Mouse (Mus musculus) hindbrain, embryonic 16.5 days (tissue): Measurements from ENCODE around the gene Rhoh. TPM values are rescaled to one million over a fixed set of nuclear protein-coding genes. Genes with fewer than 3 reads are reported as not detected.

ENCODE experiments used
- ATAC-seq: fragments of 200-750 bp; cut with Nextera tagmentation; 2 replicates; pipeline ENCODE4 v1.8.0; 2017; ENCODE audit warnings: moderate TSS enrichment, moderate library complexity
- H3K27ac ChIP-seq: fragments of 300-500 bp; sonication (generic); 2 replicates; pipeline ENCODE4 v1.5.1; 2014; ENCODE audit warnings: low read depth, mild to moderate bottlenecking, control low read depth, low read length, moderate library complexity
- H3K27me3 ChIP-seq: fragments of 300-500 bp; sonication (generic); replicated peaks from 2 replicates; pipeline ENCODE4 v1.6.1; 2014; ENCODE audit warnings: low read length; ENCODE audit not compliant: control insufficient read depth, insufficient read depth
- H3K36me3 ChIP-seq: fragments of 300-500 bp; sonication (generic); 2 replicates; pipeline ENCODE4 v1.6.1; 2014; ENCODE audit warnings: mild to moderate bottlenecking, low read length, moderate library complexity, mixed read lengths; ENCODE audit not compliant: control insufficient read depth, insufficient read depth
- H3K4me1 ChIP-seq: fragments of 300-500 bp; sonication (generic); 2 replicates; pipeline ENCODE4 v1.6.1; 2014; ENCODE audit warnings: low read depth, low read length; ENCODE audit not compliant: control insufficient read depth, insufficient read depth
- H3K4me2 ChIP-seq: fragments of 300-500 bp; sonication (generic); 2 replicates; pipeline ENCODE4 v1.6.1; 2014; ENCODE audit warnings: mild to moderate bottlenecking, low read length, control low read depth, moderate library complexity
- H3K4me3 ChIP-seq: fragments of 300-500 bp; sonication (generic); 2 replicates; pipeline ENCODE4 v1.5.1; 2014; ENCODE audit warnings: mild to moderate bottlenecking, low read length, control low read depth, moderate library complexity
- H3K9ac ChIP-seq: fragments of 300-500 bp; sonication (generic); 2 replicates; pipeline ENCODE4 v1.6.1; 2014; ENCODE audit warnings: low read depth, mild to moderate bottlenecking, control low read depth, low read length, moderate library complexity
- H3K9me3 ChIP-seq: fragments of 300-500 bp; sonication (generic); 2 replicates; pipeline ENCODE4 v1.6.1; 2014; ENCODE audit warnings: mild to moderate bottlenecking, low read length, moderate library complexity; ENCODE audit not compliant: control insufficient read depth
- WGBS: fragments of 180-500 bp; shearing (Covaris S2); extraction: QIAGEN DNeasy Blood & Tissue Kit; methylation state at CpG from one replicate; pipeline ENCODE4 v1.1.7; 2014; 5-methylcytosine and 5-hydroxymethylcytosine counted together
- polyA plus RNA-seq: library from polyadenylated mRNA; unstranded; fragments of >200 nt; fragmentation: Nextera tagmentation; extraction: Ambion mirVana; gene quantifications from 2 replicates; pipeline ENCODE4 v1.2.1, GENCODE M21; 2015

Rhoh gene
- polyA plus RNA-seq, 1 experiment from 2014 or later, result 0.80 TPM

- Histone ChIP-seq H3K27me3 (no peaks in the 10 kb centered on the region), H3K27ac (no peak overlapping the region), H3K4me1 (no peaks in the 10 kb centered on the region), H3K9ac (no peak overlapping the region), H3K4me2 (no peak overlapping the region), H3K4me3 (no peak overlapping the region), H3K9me3 (no peaks in the 10 kb centered on the region), H3K36me3 (peaks cover 7% of the 10 kb centered on the region; the same call in 1 of the 2 replicates)
- no peak for ATAC-seq
- WGBS, result 91% methylated on average over 8 of the region's 8 CpGs
Measured at GRCm38 (mm10) chr5:65833766-65834498, 27.1 kb upstream of the Rhoh start.

GRCm38 (mm10) chr5:65838053-65838452, 23.0 kb upstream of the Rhoh start:
- no peak overlapping the region for H3K27ac ChIP-seq
- no peak overlapping the region for H3K4me3 ChIP-seq
- H3K9me3 ChIP-seq, result no peaks in the 10 kb centered on the region
- no peak overlapping the region for H3K9ac ChIP-seq
- 75% methylated on average over 6 of the region's 6 CpGs for WGBS
- H3K4me2 ChIP-seq, result no peak overlapping the region
- H3K27me3 ChIP-seq, result no peaks in the 10 kb centered on the region
- H3K36me3 ChIP-seq, result 0 out of 2 replicates have a peak, but pooled peaks cover 3% of the 10 kb centered on the region
- ATAC-seq, result no peak
- H3K4me1 ChIP-seq, result no peaks in the 10 kb centered on the region

GRCm38 (mm10) chr5:65842947-65843346, 18.1 kb upstream of the Rhoh start:
- no peaks in the 10 kb centered on the region for H3K27me3 ChIP-seq
- no peak overlapping the region for H3K4me2 ChIP-seq
- no peaks in the 10 kb centered on the region for H3K9me3 ChIP-seq
- no peak overlapping the region for H3K27ac ChIP-seq
- no peaks in the 10 kb centered on the region for H3K36me3 ChIP-seq
- no peaks in the 10 kb centered on the region for H3K4me1 ChIP-seq
- ATAC-seq, result no peak
- 92% methylated on average over 7 of the region's 7 CpGs for WGBS
- H3K4me3 ChIP-seq, result no peak overlapping the region
- H3K9ac ChIP-seq, result no peak overlapping the region

GRCm38 (mm10) chr5:65846534-65846933, 14.5 kb upstream of the Rhoh start:
- 84% methylated on average over 8 of the region's 8 CpGs for WGBS
- no peaks in the 10 kb centered on the region for H3K9me3 ChIP-seq
- no peak overlapping the region for H3K4me3 ChIP-seq
- no peak overlapping the region for H3K9ac ChIP-seq
- no peaks in the 10 kb centered on the region for H3K4me1 ChIP-seq
- no peak for ATAC-seq
- no peaks in the 10 kb centered on the region for H3K27me3 ChIP-seq
- H3K36me3 ChIP-seq, result no peaks in the 10 kb centered on the region
- H3K27ac ChIP-seq, result no peak overlapping the region
- H3K4me2 ChIP-seq, result no peak overlapping the region

- Histone ChIP-seq H3K27ac (no peak overlapping the region), H3K4me3 (no peak overlapping the region), H3K9ac (no peak overlapping the region), H3K27me3 (no peaks in the 10 kb centered on the region), H3K4me1 (no peaks in the 10 kb centered on the region), H3K9me3 (no peaks in the 10 kb centered on the region), H3K4me2 (no peak overlapping the region), H3K36me3 (no peaks in the 10 kb centered on the region)
- WGBS, result 73% methylated on average over 3 of the region's 3 CpGs
- no peak for ATAC-seq
Measured at GRCm38 (mm10) chr5:65846958-65847357, 14.1 kb upstream of the Rhoh start.

- WGBS, result 89% methylated on average over 7 of the region's 7 CpGs
- Histone ChIP-seq H3K9me3 (no peaks in the 10 kb centered on the region), H3K4me2 (no peak overlapping the region), H3K27me3 (no peaks in the 10 kb centered on the region), H3K4me1 (no peaks in the 10 kb centered on the region), H3K27ac (no peak overlapping the region), H3K4me3 (no peak overlapping the region), H3K9ac (no peak overlapping the region), H3K36me3 (no peaks in the 10 kb centered on the region)
- ATAC-seq, result no peak
Measured at GRCm38 (mm10) chr5:65847656-65848055, 13.4 kb upstream of the Rhoh start.

- Histone ChIP-seq H3K4me3 (no peak overlapping the region), H3K4me2 (no peak overlapping the region), H3K4me1 (no peaks in the 10 kb centered on the region), H3K9ac (no peak overlapping the region), H3K36me3 (no peaks in the 10 kb centered on the region), H3K9me3 (no peaks in the 10 kb centered on the region), H3K27me3 (no peaks in the 10 kb centered on the region), H3K27ac (no peak overlapping the region)
- ATAC-seq, result no peak
- WGBS, result 66% methylated on average over 11 of the region's 11 CpGs
Measured at GRCm38 (mm10) chr5:65850765-65851164, 10.2 kb upstream of the Rhoh start.

GRCm38 (mm10) chr5:65854786-65855191, 6.2 kb upstream of the Rhoh start:
- Histone ChIP-seq H3K4me2 (no peak overlapping the region), H3K9ac (no peak overlapping the region), H3K27me3 (no peaks in the 10 kb centered on the region), H3K9me3 (no peaks in the 10 kb centered on the region), H3K36me3 (no peaks in the 10 kb centered on the region), H3K4me3 (no peak overlapping the region), H3K4me1 (peaks cover 2% of the 10 kb centered on the region; the same call in 1 of the 2 replicates), H3K27ac (no peak overlapping the region)
- WGBS, result 55% methylated on average over 8 of the region's 8 CpGs
- no peak for ATAC-seq

GRCm38 (mm10) chr5:65855571-65855970, 5.4 kb upstream of the Rhoh start:
- Histone ChIP-seq H3K4me2 (no peak overlapping the region), H3K36me3 (no peaks in the 10 kb centered on the region), H3K9me3 (no peaks in the 10 kb centered on the region), H3K9ac (no peak overlapping the region), H3K27me3 (no peaks in the 10 kb centered on the region), H3K4me3 (no peak overlapping the region), H3K27ac (no peak overlapping the region), H3K4me1 (peaks cover 2% of the 10 kb centered on the region; the same call in 1 of the 2 replicates)
- no peak for ATAC-seq
- WGBS, result 72% methylated on average over 3 of the region's 3 CpGs
